Mouse (Mus musculus) stomach, embryonic 16.5 days (tissue): ENCODE measurements around the gene Mapkap1. TPM values are rescaled to one million over a fixed set of nuclear protein-coding genes. Genes with fewer than 3 reads are reported as not detected.
"Not testable (repeated sequence)": the region's sequence is repeated elsewhere in the genome, so short reads cannot be mapped to it uniquely, and the experiment has no call there.

Experiments
- ATAC-seq: fragments of 200-750 bp; cut with Nextera tagmentation; 2 replicates; pipeline ENCODE4 v1.8.0; 2017; ENCODE audit warnings: moderate number of reproducible peaks, moderate TSS enrichment; ENCODE audit not compliant: insufficient read depth, low FRiP score
- H3K27ac ChIP-seq: fragments of 300-500 bp; sonication (generic); 2 replicates; pipeline ENCODE4 v1.5.1; 2014; ENCODE audit warnings: low read length
- H3K27me3 ChIP-seq: fragments of 300-500 bp; sonication (generic); 2 replicates; pipeline ENCODE4 v1.6.1; 2014; ENCODE audit warnings: low read length, control low read depth, mixed read lengths; ENCODE audit not compliant: control insufficient read depth, insufficient read depth
- H3K36me3 ChIP-seq: fragments of 300-500 bp; sonication (generic); 2 replicates; pipeline ENCODE4 v1.6.1; 2014; ENCODE audit warnings: low read length; ENCODE audit not compliant: control insufficient read depth, insufficient read depth
- H3K4me1 ChIP-seq: fragments of 300-500 bp; sonication (generic); 2 replicates; pipeline ENCODE4 v1.6.1; 2014; ENCODE audit warnings: low read length, control low read depth, mixed read lengths; ENCODE audit not compliant: control insufficient read depth, insufficient read depth
- H3K4me2 ChIP-seq: fragments of 300-500 bp; sonication (generic); 2 replicates; pipeline ENCODE4 v1.6.1; 2014; ENCODE audit warnings: low read depth, low read length, mixed read lengths
- H3K4me3 ChIP-seq: fragments of 300-500 bp; sonication (generic); replicated peaks from 2 replicates; pipeline ENCODE4 v1.5.1; 2014; ENCODE audit warnings: mild to moderate bottlenecking, low read length
- H3K9ac ChIP-seq: fragments of 300-500 bp; sonication (generic); 2 replicates; pipeline ENCODE4 v1.6.1; 2014; ENCODE audit warnings: low read length
- H3K9me3 ChIP-seq: fragments of 300-500 bp; sonication (generic); replicated peaks from 2 replicates; pipeline ENCODE4 v1.6.1; 2016; ENCODE audit warnings: low read length, control low read depth; ENCODE audit not compliant: control insufficient read depth
- WGBS: fragments of 180-500 bp; shearing (Covaris S2); extraction: QIAGEN DNeasy Blood & Tissue Kit; methylation state at CpG from one replicate; pipeline ENCODE4 v1.1.7; 2014; 5-methylcytosine and 5-hydroxymethylcytosine counted together
- polyA plus RNA-seq: library from polyadenylated mRNA; unstranded; fragments of >200 nt; fragmentation: Nextera tagmentation; extraction: Ambion mirVana; gene quantifications from 2 replicates; pipeline ENCODE4 v1.2.1, GENCODE M21; 2015

The Mapkap1 gene
- polyA plus RNA-seq, 1 experiment from 2014 or later = 66.9 TPM

DNA sequence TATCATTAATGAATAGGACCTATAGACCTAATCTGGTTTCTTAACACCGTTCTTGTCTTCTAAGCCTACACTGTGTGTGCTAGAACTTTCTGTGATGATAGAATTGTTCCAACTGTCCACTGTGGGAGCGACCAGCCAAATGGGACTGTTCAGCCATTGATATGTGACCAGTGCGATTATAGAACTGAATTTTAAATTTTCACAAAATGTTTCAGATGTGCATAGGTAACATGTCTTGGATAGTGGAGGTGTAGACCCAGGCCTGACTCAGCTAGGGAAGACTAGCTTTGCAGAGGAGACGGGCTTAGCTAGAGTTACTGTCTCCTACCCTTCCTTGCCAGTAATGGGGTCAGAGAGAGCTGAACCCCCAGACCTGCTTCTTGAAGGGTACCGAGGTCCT, 62.8 kb downstream of the Mapkap1 start:
- Histone ChIP-seq H3K4me3 (no peak overlapping the region), H3K4me1 (peaks cover 12% of the 10 kb centered on the region), H3K9me3 (no peaks in the 10 kb centered on the region), H3K9ac (no peak overlapping the region), H3K27ac (no peak overlapping the region), H3K4me2 (no peak overlapping the region), H3K27me3 (no peaks in the 10 kb centered on the region), H3K36me3 (no peaks in the 10 kb centered on the region)
- no peak for ATAC-seq
- WGBS = 89% methylated on average over 5 of the region's 5 CpGs

DNA sequence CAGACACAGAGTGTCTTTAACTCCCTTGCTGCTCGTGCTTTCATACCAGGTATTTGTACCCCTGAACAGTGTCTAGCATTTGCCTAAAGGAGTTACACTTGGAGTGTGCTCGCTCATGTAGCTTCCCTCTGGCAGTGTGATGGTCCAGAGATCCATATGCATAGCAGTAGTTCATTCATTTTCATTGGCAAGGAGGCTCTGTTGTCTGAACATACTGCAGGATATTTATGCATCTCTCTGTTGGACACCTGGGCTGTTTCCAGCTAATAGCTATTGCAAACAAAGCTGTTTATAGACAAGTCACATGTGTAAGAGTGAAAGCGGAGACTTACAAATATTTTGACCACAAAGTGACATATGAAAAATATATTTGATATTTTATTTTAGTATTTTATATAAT, 67.2 kb downstream of the Mapkap1 start:
- Histone ChIP-seq H3K27me3 (no peaks in the 10 kb centered on the region), H3K9ac (no peak overlapping the region), H3K4me3 (no peak overlapping the region), H3K4me2 (no peak overlapping the region), H3K36me3 (no peaks in the 10 kb centered on the region), H3K4me1 (peaks cover 8% of the 10 kb centered on the region), H3K27ac (no peak overlapping the region), H3K9me3 (no peaks in the 10 kb centered on the region)
- WGBS = 64% methylated on average over 3 of the region's 3 CpGs
- ATAC-seq = no peak

DNA sequence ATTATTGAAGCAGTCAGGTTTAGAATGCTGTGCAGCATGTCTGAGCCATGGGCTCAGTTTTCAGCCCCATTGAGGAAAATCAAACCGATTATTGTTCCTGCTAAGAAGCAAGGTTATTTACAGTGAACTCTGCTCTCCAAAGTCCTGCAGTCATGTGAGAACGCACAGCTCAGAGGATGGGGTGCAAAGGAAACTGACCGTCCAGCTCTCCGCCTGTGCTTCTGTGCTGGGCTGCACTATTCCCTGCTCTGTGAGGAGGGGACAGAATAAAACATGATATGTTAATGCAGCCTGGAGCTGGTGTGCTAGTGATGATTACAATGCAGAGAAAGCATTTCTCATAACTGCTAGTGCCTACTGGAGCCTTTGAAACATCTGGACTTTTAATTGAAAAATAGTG, 74.8 kb downstream of the Mapkap1 start:
- no peak overlapping the region for H3K27ac ChIP-seq
- 66% methylated on average over 4 of the region's 4 CpGs for WGBS
- H3K4me1 ChIP-seq = peaks cover 3% of the 10 kb centered on the region; the same call in 1 of the 2 replicates
- no peak overlapping the region for H3K9ac ChIP-seq
- H3K27me3 ChIP-seq = no peaks in the 10 kb centered on the region
- no peak for ATAC-seq
- H3K9me3 ChIP-seq = no peaks in the 10 kb centered on the region
- H3K36me3 ChIP-seq = no peaks in the 10 kb centered on the region
- H3K4me2 ChIP-seq = no peak overlapping the region
- no peak overlapping the region for H3K4me3 ChIP-seq

DNA sequence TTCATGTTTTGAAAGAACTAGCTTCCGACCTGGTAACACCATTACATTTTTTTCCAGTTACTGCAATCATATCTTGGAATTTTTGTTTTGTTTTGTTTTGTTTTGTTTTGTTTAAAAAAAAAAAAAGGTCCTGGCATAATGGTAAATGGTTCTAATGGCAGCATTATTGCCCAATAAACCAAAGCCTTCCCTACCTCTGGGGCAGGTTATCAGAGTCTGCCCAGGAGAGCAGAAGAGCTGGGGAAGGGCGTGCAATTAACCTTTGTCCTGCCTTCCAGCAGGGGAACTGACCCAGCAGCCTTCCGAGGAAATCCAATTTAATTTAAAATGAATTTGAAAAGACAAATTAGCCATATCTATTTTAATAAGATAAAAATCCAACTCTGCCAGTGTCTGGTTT, 75.5 kb downstream of the Mapkap1 start:
- Histone ChIP-seq H3K27ac (no peak overlapping the region), H3K4me2 (no peak overlapping the region), H3K4me3 (no peak overlapping the region), H3K9me3 (no peaks in the 10 kb centered on the region), H3K36me3 (no peaks in the 10 kb centered on the region), H3K4me1 (peaks cover 3% of the 10 kb centered on the region; the same call in 1 of the 2 replicates), H3K27me3 (no peaks in the 10 kb centered on the region), H3K9ac (no peak overlapping the region)
- ATAC-seq = no peak
- WGBS = 68% methylated on average over 3 of the region's 3 CpGs

GRCm38 (mm10) chr2:34482531-34482930, 76.0 kb downstream of the Mapkap1 start:
- Histone ChIP-seq H3K9ac (no peak overlapping the region), H3K9me3 (no peaks in the 10 kb centered on the region), H3K27ac (no peak overlapping the region), H3K27me3 (no peaks in the 10 kb centered on the region), H3K4me2 (no peak overlapping the region), H3K36me3 (no peaks in the 10 kb centered on the region), H3K4me3 (no peak overlapping the region), H3K4me1 (peaks cover 3% of the 10 kb centered on the region; the same call in 1 of the 2 replicates)
- ATAC-seq = no peak
- WGBS = 84% methylated on average over 3 of the region's 3 CpGs

- no peak for ATAC-seq
- Histone ChIP-seq H3K4me3 (no peak overlapping the region), H3K9me3 (no peaks in the 10 kb centered on the region), H3K9ac (no peak overlapping the region), H3K36me3 (no peaks in the 10 kb centered on the region), H3K27me3 (no peaks in the 10 kb centered on the region), H3K4me1 (no peaks in the 10 kb centered on the region), H3K4me2 (no peak overlapping the region), H3K27ac (no peak overlapping the region)
- WGBS = 82% methylated on average over 7 of the region's 7 CpGs
Measured at GRCm38 (mm10) chr2:34487281-34487680, 80.7 kb downstream of the Mapkap1 start.

GRCm38 (mm10) chr2:34503975-34504730, 97.6 kb downstream of the Mapkap1 start:
- Histone ChIP-seq H3K9ac (no peak overlapping the region), H3K27me3 (no peaks in the 10 kb centered on the region), H3K4me2 (no peak overlapping the region), H3K4me3 (no peak overlapping the region), H3K4me1 (no peaks in the 10 kb centered on the region), H3K27ac (peak overlapping the region; percentile 69; the same call in 1 of the 2 replicates), H3K36me3 (no peaks in the 10 kb centered on the region), H3K9me3 (no peaks in the 10 kb centered on the region)
- WGBS = 41% methylated on average over 3 of the region's 3 CpGs
- ATAC-seq = no peak

- WGBS = 96% methylated on average over 2 of the region's 2 CpGs
- not testable (repeated sequence) for H3K27me3 ChIP-seq
Measured at GRCm38 (mm10) chr2:34506162-34506561, 99.6 kb downstream of the Mapkap1 start.

GRCm38 (mm10) chr2:34509856-34510255, 103.3 kb downstream of the Mapkap1 start:
- no peaks in the 10 kb centered on the region for H3K9me3 ChIP-seq
- no peak overlapping the region for H3K4me3 ChIP-seq
- H3K36me3 ChIP-seq = no peaks in the 10 kb centered on the region
- no peaks in the 10 kb centered on the region for H3K27me3 ChIP-seq
- no peak overlapping the region for H3K4me2 ChIP-seq
- no peak for ATAC-seq
- 81% methylated on average over 5 of the region's 5 CpGs for WGBS
- H3K27ac ChIP-seq = no peak overlapping the region
- H3K9ac ChIP-seq = no peak overlapping the region
- H3K4me1 ChIP-seq = no peaks in the 10 kb centered on the region

More at GRCm38 (mm10) chr2:34506162-34506561, 99.6 kb downstream of the Mapkap1 start:
- H3K9ac ChIP-seq, ATAC-seq, H3K27ac ChIP-seq, H3K4me3 ChIP-seq, H3K36me3 ChIP-seq, H3K4me1 ChIP-seq, H3K4me2 ChIP-seq, H3K9me3 ChIP-seq: not testable (repeated sequence)
